Comparison of ENCODE assay signal across 16 mouse cellular contexts in genomic region chr16:63510069-63510468, GRCm38 (mm10).
"Had no signal": no experiment of that assay in that cellular context is flagged by ENCODE, and none has a peak within 500 bp of the region (broad histone marks: within the 10 kb centered on the region; RNA-seq: fewer than 3 reads in every experiment).

No protein-coding gene starts in this region.

- H3K36me3 ChIP-seq: neural tube, embryonic 13.5 days; neural tube, embryonic 15.5 days; stomach, embryonic 15.5 days had no signal

- DNase-seq: retina, postnatal 1 day; right cerebral cortex, adult 18-20 months; right cerebral cortex, postnatal 14 days; right cerebral cortex, postnatal 25 days; right cerebral cortex, postnatal 4 days; spleen, adult 18-20 months; thymus, adult 18-20 months; thymus, adult 2 months; thymus, postnatal 14 days; thymus, postnatal 25 days; thymus, postnatal 36 days; thymus, postnatal 4 days had no signal

- H3K4me1 ChIP-seq: neural tube, embryonic 13.5 days; neural tube, embryonic 15.5 days; stomach, embryonic 15.5 days had no signal

- H3K4me3 ChIP-seq: neural tube, embryonic 13.5 days; neural tube, embryonic 15.5 days; stomach, embryonic 15.5 days had no signal

- H3K4me2 ChIP-seq: neural tube, embryonic 13.5 days; neural tube, embryonic 15.5 days; stomach, embryonic 15.5 days had no signal

- H3K9ac ChIP-seq: neural tube, embryonic 13.5 days; neural tube, embryonic 15.5 days; stomach, embryonic 15.5 days had no signal

- H3K9me3 ChIP-seq: neural tube, embryonic 13.5 days; neural tube, embryonic 15.5 days; stomach, embryonic 15.5 days had no signal

- H3K27me3 ChIP-seq: neural tube, embryonic 13.5 days; neural tube, embryonic 15.5 days; stomach, embryonic 15.5 days had no signal

- H3K27ac ChIP-seq: neural tube, embryonic 13.5 days; neural tube, embryonic 15.5 days; stomach, embryonic 15.5 days; stomach, postnatal 0 days had no signal
